Mouse (Mus musculus) mouse embryonic stem cell (cell line): ENCODE measurements around the gene Cdpf1.
"Not testable (repeated sequence)": the region's sequence is repeated elsewhere in the genome, so short reads cannot be mapped to it uniquely, and the experiment has no call there.

ENCODE experiments used
- in situ Hi-C, 2 experiments: fragments of 300-500 bp; cut with MboI; formaldehyde crosslinking; loops; 1 replicate in 1 of 2; 3 replicates in 1 of 2; pipeline ENCODE4 v1.14.3; 2019 to 2020; ENCODE audit warnings: low sequenced_read_pairs in 2 of 2, low pct_unique_long_range_greater_than_20kb in 1 of 2, mixed read lengths in 1 of 2; ENCODE audit not compliant: unreplicated experiment in 1 of 2

The Cdpf1 gene

GRCm38 (mm10) chr15:85810806-85811521, 533 bp downstream of the Cdpf1 start:
- in situ Hi-C loops, result no loop called here

- in situ Hi-C loops, result no loop called here
These were observed 1.1 kb downstream of the Cdpf1 start for GRCm38 (mm10) chr15:85810462-85810805.

- in situ Hi-C loops, result no loop called here
These were observed 2.4 kb downstream of the Cdpf1 start for GRCm38 (mm10) chr15:85809091-85809490.

- in situ Hi-C loops, result no loop called here
These were observed 3.1 kb downstream of the Cdpf1 start for GRCm38 (mm10) chr15:85808434-85808833.

- in situ Hi-C loops, result no loop called here
These were observed 3.5 kb downstream of the Cdpf1 start for GRCm38 (mm10) chr15:85808031-85808430.

GRCm38 (mm10) chr15:85807404-85807803, 4.1 kb downstream of the Cdpf1 start:
- in situ Hi-C loops, result no loop called here

GRCm38 (mm10) chr15:85806886-85807285, 4.6 kb downstream of the Cdpf1 start:
- in situ Hi-C loops, result no loop called here

- in situ Hi-C loops, result no loop called here
These were observed 8.6 kb downstream of the Cdpf1 start for GRCm38 (mm10) chr15:85802931-85803330.

GRCm38 (mm10) chr15:85798676-85799075, 12.8 kb downstream of the Cdpf1 start:
- in situ Hi-C loops, result no loop called here

GRCm38 (mm10) chr15:85795516-85795915, 16.0 kb downstream of the Cdpf1 start:
- in situ Hi-C loops, result no loop called here

- in situ Hi-C loops, result no loop called here
These were observed 18.7 kb downstream of the Cdpf1 start for GRCm38 (mm10) chr15:85792819-85793218.

- in situ Hi-C loops, result no loop called here
These were observed 20.0 kb downstream of the Cdpf1 start for GRCm38 (mm10) chr15:85791449-85791848.

- in situ Hi-C loops, result no loop called here
These were observed 22.9 kb downstream of the Cdpf1 start for GRCm38 (mm10) chr15:85788633-85789032.

GRCm38 (mm10) chr15:85788051-85788450, 23.4 kb downstream of the Cdpf1 start:
- in situ Hi-C loops, result no loop called here

GRCm38 (mm10) chr15:85787482-85787881, 24.0 kb downstream of the Cdpf1 start:
- in situ Hi-C loops, result no loop called here

- in situ Hi-C loops, result no loop called here
These were observed 24.8 kb downstream of the Cdpf1 start for GRCm38 (mm10) chr15:85786711-85787110.

- in situ Hi-C loops, result no loop called here
These were observed 27.2 kb downstream of the Cdpf1 start for GRCm38 (mm10) chr15:85784341-85784740.

- in situ Hi-C loops, result no loop called here
These were observed 28.4 kb downstream of the Cdpf1 start for GRCm38 (mm10) chr15:85783146-85783545.

- in situ Hi-C loops, result not testable (repeated sequence)
These were observed 32.6 kb downstream of the Cdpf1 start for GRCm38 (mm10) chr15:85778891-85779290.

GRCm38 (mm10) chr15:85776771-85777170, 34.7 kb downstream of the Cdpf1 start:
- in situ Hi-C loops, result no loop called here

GRCm38 (mm10) chr15:85776241-85776640, 35.3 kb downstream of the Cdpf1 start:
- in situ Hi-C loops, result no loop called here
